Mouse (Mus musculus) lung, postnatal 0 days (tissue): ENCODE measurements around the gene Arf4.

ENCODE experiments used
- CTCF ChIP-seq: IDR thresholded peaks from 2 replicates; pipeline ENCODE4 v1.5.1; 2016; ENCODE audit warnings: antibody characterized with exemption, mild to moderate bottlenecking
- EP300 ChIP-seq: IDR thresholded peaks from 2 replicates; pipeline ENCODE4 v1.6.1; 2016; ENCODE audit warnings: antibody characterized with exemption, mild to moderate bottlenecking, control low read depth

DNA sequence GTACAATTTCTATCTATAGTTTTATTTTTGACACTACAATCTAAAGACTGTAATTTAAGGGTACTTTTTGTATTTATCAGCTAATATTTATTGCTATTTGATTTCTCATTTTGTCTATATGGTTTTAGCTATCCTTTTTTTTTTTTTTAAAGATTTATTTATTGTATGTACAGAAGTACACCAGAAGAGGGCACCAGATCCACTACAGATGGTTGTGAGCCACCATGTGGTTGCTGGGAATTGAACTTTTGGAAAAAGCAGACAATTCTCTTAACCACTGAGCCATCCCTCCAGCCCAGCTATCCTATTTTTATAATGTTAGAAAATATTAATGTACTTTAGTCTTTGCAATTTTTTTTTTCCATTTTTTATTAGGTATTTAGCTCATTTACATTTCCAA, 60.0 kb downstream of the Arf4 start:
- TF ChIP-seq EP300 (no peak), CTCF (peak; percentile 57)
